Mouse (Mus musculus) small intestine, adult 2 months (tissue): ENCODE results near the gene Ager.

ENCODE experiments used
- CTCF ChIP-seq: fragments of 200-500 bp; IDR thresholded peaks from 2 replicates; pipeline ENCODE4 v1.5.1; 2012; ENCODE audit warnings: low read depth, mild to moderate bottlenecking, control low read depth, inconsistent platforms, low read length, moderate library complexity, mixed read lengths; ENCODE audit not compliant: insufficient replicate concordance, insufficient read length; ENCODE audit errors: extremely low read depth
- POLR2A ChIP-seq: fragments of 200-500 bp; IDR thresholded peaks from 2 replicates; pipeline ENCODE4 v1.6.1; 2012; ENCODE audit warnings: low read depth, mild to moderate bottlenecking, control low read depth, inconsistent platforms, low read length, moderate library complexity

- TF ChIP-seq POLR2A (no peak), CTCF (peak; percentile 88; the same call in 1 of the 2 replicates)
These were observed 42.2 kb upstream of the Ager start for GRCm38 (mm10) chr17:34555483-34555882.
